Mouse (Mus musculus): ENCODE measurements around the gene Lrrc20.

Gene Lrrc20

DNA sequence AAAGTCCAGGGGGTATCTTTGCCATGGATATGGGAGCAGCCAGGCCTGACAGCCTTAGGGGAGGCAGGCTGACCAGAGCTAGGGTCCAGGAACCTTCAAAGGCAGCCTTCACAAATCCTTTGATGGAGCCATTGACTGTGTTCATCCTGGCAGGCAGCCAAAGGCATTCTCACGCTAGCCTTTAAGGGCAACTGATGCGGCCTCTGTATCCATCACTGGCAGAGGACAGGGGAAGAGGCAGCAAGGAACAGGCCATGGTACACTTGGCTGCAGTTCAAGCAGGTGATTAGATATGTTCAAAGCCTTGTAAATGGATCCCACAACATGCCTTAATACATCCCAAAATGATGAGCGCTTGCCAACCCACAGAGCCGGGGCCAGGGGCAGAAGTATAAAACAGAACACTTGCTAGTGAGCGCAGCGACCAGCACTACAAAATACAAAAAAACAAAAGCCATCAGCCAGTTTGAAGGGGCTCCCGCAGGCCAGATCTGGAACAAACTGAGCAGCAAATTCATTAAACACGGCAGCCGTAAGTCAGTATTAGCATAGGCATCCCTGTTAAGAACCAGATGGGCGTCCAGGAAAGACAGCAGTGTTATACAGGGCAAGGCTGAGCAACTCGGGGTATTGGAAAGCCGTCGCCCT, 100.6 kb downstream of the Lrrc20 start:
- POLR2A ChIA-PET: no interaction called here

DNA sequence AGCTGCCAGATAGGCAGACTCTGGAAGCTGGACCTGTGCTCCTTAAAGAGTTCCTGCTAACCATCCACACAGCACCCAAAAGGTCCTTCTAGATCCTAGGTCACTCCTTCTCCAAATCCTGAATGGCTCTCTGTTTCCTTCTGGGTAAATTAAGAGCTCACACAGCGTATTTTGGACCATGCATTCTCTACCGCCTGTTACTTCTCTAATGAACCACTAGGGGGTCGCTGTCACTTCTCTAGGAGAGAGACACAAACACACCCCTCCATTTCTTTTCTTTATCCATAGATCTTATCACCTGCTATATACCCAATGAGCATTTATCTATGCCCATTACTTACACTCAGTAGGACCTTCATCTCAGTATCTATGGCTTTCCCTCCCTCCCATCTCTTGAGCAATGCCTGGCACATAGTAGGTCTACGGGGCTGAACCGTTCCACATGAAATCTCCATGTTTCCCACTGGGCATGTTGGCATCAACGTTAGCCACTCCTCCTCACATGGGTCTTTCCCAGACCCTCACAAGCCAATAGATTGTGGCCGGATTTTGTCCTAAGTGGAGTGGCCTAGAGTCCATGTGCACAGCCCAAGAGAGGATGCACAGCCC, 111.7 kb downstream of the Lrrc20 start:
- POLR2A ChIA-PET: interaction anchor here in 3 of 4 experiments (0.6 to 1.6 kb wide), 7 partner anchors 12 to 62 kb away, joined by 3 to 7 read pairs (median 5); no protein-coding TSS in a partner anchor
- CTCF ChIA-PET: interaction anchor here (0.5 to 1.4 kb wide), 19 partner anchors 10 to 1690 kb away, joined by 3 to 13 read pairs (median 3); no protein-coding TSS in a partner anchor

More for the DNA sequence above, 100.6 kb downstream of the Lrrc20 start:
- CTCF ChIA-PET: no interaction called here

DNA sequence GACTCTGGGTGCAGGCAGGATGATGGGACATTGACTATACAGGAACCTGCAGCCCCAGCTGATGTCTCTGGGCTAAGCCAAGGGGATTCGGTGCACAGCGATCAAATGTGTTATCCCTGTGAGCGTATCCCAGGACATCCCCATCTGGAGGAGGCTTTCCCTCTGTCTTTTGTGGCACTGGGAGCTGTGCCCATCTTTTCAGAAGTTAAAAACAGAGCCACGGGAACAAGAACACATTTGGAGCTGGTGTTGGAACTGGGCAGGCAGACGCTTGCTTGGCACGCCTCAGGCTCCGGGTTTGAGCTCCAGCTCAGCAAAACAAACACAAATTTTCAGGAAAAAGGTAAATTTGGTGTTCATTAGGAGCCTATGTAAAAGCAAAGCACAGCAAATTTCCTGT, 122.4 kb downstream of the Lrrc20 start:
- ChIA-PET POLR2A (interaction anchor here in 2 of 4 experiments (0.6 to 0.7 kb wide), 3 partner anchors 14 to 106 kb away, joined by 3 to 4 read pairs (median 3); no protein-coding TSS in a partner anchor), CTCF (interaction anchor here in 3 of 4 experiments (0.5 to 1.5 kb wide), 8 partner anchors 11 to 382 kb away, joined by 3 to 5 read pairs (median 4); no protein-coding TSS in a partner anchor)

DNA sequence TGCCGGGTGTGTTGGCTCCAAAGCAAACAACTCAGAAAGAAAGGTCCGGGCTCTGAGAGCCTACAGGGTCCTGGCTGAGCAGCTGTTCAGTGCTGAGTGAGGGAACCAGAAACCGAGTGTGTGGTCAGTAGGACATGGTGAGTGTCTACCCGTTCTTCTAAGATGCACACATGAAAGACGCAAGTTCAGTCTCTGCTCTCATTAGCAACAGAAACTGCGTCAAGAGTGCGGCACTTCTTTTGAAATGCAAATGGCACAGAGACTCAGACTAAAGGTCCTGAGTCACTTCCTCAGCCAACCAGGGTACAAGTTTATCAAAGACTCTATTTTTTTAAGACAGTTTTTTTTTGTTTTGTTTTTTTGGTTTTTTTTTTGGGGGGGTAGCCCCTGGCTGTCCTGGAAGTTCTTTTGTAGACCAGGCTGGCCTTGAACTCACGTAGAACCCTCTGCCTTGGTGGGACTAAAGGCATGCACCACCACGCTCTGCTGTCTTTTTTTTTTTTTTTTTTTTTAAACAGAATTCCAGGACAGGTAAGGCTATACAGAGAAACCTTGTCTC, 124.0 kb downstream of the Lrrc20 start:
- POLR2A ChIA-PET: interaction anchor here in 2 of 4 experiments (0.7 to 1.8 kb wide), 8 partner anchors 8 to 344 kb away, joined by 3 to 8 read pairs (median 5); partner anchors contain the start of genes Ppa1 (in 1 of the 2) and Sar1a (in 1 of the 2)
- CTCF ChIA-PET: interaction anchor here (0.6 to 1.7 kb wide), 8 partner anchors 9 to 463 kb away, joined by 3 to 13 read pairs (median 4); no protein-coding TSS in a partner anchor

DNA sequence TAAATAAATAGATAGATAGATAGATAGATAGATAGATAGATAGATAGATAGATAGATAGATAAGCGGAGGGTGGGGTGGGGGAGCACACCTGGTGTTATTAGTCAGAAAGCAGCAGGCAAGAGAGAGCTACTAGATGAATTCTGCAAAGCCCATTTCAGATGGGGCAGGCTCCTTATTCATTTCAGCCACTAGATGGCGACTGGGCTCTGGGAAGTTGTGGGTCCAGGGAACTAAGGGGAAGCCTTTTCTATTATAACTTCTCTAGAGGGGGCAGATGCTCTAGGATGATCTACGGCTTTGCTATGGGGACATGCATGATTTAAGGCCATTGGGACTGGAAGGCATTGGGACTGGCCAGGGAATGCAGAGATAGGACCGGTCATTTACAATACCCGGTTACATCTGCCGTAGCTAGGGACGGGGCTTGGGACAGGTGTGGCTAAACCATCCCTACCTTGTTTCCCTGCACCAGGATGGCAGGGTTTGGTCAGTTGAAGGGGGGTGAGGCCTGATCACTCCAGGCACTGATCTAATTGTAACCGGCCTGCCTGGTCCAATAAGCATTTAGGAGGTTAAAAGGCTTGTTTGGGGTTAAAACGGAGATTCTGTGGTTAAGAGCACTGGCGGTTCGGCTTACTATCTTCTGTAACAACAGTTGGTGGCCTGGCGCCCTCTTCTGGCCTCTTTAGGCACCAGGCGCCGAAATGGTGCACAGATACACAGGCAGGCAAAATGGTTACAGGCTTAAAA, 126.9 kb downstream of the Lrrc20 start:
- ChIA-PET CTCF (interaction anchor here (0.5 to 2.9 kb wide), 69 partner anchors 9 to 736 kb away, joined by 3 to 60 read pairs (median 5); partner anchors contain the start of gene Lrrc20 (in 1 of the 4)), POLR2A (interaction anchor here in 3 of 4 experiments (0.6 to 1.4 kb wide), 9 partner anchors 9 to 999 kb away, joined by 3 to 7 read pairs (median 3); no protein-coding TSS in a partner anchor)

DNA sequence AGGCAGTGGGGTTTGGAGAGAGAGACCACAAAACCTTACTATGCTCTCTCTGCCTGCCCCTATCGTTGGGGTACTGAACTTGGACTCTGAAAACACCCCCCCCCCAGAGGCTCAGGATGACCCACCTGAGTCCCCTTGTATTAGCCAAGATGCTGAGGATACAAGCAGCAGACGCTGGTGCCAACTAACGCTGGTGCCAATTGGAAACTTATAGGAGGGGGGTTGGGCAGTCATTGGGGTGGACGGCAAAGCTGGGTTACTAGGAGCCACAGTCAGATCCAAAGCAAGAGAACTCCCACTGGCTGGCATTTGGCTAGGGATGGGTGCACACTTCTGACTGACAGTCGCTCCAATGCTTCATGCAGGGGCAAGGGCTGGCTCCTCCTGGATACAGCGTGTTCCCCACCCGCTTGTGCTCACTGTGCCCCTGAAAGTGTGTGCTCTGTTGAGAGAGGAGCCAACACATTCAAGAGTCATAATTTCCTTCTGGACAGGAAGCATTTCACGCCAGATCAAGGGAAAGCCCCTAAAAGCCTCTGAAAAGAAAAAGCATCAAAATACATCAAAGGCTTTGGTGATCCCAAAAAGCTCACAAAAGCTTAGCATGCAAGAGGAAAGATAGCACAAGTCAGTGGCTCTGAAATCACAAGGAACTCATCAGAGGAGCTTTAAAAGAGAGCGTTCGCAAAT, 128.9 kb downstream of the Lrrc20 start:
- POLR2A ChIA-PET: interaction anchor here in 1 of 4 experiments (1.1 to 1.5 kb wide), 3 partner anchors 11 to 158 kb away, joined by 3 to 4 read pairs (median 4); no protein-coding TSS in a partner anchor
- CTCF ChIA-PET: interaction anchor here (0.5 to 2.9 kb wide), 13 partner anchors 11 to 896 kb away, joined by 3 to 60 read pairs (median 4); partner anchors contain the start of gene Lrrc20 (in 1 of the 4)

DNA sequence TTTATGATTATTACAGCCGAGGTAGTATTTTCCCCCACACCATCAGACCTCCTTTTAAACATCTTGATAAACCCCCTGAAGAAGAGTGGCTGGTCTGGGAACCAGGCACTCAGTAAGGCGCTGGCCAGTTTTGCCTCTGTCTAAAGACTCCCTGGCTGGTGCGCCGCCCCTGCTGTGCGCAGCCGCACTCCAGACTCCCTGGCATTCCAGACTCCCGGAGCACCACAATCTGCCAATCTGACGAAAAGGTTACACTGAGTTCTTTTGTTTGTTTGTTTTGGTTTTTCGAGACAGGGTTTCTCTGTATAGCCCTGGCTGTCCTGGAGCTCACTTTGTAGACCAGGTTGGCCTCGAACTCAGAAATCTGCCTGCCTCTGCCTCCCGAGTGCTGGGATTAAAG, 129.8 kb downstream of the Lrrc20 start:
- ChIA-PET POLR2A (interaction anchor here in 2 of 4 experiments (1.2 to 1.5 kb wide), 2 partner anchors 12 to 158 kb away, joined by 3 read pairs; no protein-coding TSS in a partner anchor), CTCF (interaction anchor here (0.6 to 3.6 kb wide), 10 partner anchors 13 to 206 kb away, joined by 3 to 14 read pairs (median 6); no protein-coding TSS in a partner anchor)

DNA sequence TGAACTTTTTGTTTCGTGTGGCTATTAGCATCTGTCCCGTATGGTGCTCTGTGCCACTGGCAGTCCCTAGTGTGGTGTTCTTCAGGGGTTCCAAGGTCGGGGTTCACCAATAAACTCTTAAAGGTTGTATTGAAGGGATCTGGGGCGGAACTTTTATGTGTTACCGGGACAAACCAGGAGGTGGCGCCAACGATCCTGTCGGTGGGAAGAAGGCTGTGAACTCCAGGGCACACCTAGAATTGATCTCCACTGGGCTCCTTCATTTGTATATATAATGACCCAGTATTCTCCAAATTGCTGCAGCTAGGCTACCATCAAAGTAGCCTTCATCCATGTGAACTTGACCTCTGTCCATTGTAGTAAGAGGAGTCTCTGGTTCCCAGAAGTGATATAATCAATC, 130.2 kb downstream of the Lrrc20 start:
- POLR2A ChIA-PET: interaction anchor here in 2 of 4 experiments (0.6 to 1.5 kb wide), 4 partner anchors 12 to 158 kb away, joined by 3 to 4 read pairs (median 3); no protein-coding TSS in a partner anchor
- CTCF ChIA-PET: interaction anchor here in 3 of 4 experiments (0.7 to 3.6 kb wide), 10 partner anchors 13 to 206 kb away, joined by 3 to 14 read pairs (median 6); no protein-coding TSS in a partner anchor

DNA sequence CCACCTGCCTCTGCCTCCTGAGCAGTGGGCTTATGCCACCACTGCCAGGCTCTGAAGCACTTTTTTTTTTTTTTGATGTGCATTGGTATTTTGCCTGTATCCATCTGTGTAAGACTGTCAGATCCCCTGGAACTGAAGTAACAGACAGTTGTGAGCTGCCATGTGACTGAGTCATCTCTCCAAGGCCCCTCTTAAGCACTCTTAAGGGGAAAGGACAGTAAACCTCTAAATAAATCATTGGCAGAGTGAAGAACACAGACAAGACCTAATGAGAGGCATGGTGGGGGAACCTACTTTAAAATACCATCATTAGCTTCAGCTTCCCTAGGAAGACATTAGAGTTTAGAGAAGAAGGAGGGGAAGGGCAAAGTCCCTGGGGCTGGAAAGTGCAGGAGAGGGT, 132.6 kb downstream of the Lrrc20 start:
- ChIA-PET CTCF (interaction anchor here (0.6 to 3.6 kb wide), 7 partner anchors 11 to 1452 kb away, joined by 3 to 14 read pairs (median 7); partner anchors contain the start of gene Pbld1 (in 1 of the 4)), POLR2A (interaction anchor here in 2 of 4 experiments (1.5 to 2.5 kb wide), 2 partner anchors 15 to 19 kb away, joined by 3 to 5 read pairs; no protein-coding TSS in a partner anchor)

DNA sequence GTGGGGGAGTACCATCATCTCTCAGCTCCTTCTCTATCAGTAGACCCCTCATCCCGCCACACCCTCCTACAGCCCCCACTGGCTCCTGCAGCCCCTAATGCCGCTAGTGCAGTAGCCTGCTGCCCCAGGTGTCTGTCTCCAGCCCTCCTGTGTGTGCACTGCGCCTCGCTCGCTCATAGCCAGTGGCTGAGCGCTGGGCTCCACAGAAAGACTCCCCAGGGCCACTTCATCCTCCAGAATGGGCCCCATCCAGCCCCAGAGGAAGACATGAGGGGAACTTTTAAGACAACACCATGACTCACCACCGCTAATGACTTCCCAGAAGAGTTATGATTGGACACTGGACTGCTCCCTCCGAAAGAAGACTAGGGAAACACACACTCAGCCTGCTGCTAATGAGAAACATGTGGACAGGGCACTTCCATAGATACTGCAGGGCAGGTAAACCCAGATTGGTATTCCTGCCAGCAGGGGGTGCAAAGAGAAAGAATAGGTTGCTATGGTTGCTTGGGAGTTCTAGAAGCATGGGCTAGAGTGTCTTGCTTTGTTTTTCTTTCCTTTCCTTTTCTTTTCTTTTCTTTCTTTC, 135.1 kb downstream of the Lrrc20 start:
- CTCF ChIA-PET: interaction anchor here in 3 of 4 experiments (0.5 to 1.5 kb wide), 7 partner anchors 8 to 989 kb away, joined by 3 to 6 read pairs (median 4); no protein-coding TSS in a partner anchor
- POLR2A ChIA-PET: interaction anchor here in 1 of 4 experiments (1.4 kb wide), 1 partner anchor 38 kb away, joined by 4 read pairs; the partner anchor contains the start of gene Ppa1

DNA sequence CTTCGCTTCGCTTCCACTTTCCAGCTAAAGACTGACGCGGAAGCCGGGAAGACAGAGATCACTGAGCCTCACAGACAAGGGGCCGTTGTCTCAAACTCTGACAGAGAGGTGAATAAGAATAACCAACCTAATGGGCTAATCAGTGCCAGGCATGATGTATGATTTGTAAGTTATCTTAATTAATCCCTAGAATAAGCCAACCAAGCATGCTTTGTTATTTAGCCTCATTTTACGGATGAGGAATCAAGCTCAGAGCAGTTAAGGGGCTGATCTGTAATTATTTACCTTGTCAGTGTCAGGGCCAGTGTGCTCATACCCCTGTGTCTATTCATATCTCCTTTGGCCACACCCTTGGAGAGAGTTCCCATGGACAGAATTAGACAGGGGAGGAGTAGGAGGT, 138.7 kb downstream of the Lrrc20 start:
- POLR2A ChIA-PET: interaction anchor here in 3 of 4 experiments (1.0 to 1.5 kb wide), 4 partner anchors 9 to 139 kb away, joined by 3 to 4 read pairs (median 4); partner anchors contain the start of gene Lrrc20 (in 1 of the 3)

DNA sequence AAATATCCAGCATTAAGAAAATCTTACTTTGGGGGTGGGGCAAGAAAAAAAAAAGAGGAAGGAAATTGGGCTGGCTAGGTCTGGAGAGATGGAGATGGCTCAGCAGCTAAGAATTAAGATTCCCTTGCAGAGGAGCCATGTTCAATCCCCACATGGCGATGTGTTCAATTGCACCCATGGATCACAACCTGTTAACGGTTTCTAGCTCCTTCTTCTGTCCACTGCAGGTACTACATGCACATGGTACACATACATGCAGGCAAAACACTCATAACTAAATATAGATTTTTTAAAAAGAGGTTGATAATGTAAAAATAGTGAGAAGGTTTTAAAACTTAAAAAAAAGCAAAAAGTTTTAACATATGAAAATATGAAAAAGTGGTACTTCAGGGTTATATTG, 142.9 kb downstream of the Lrrc20 start:
- CTCF ChIA-PET: interaction anchor here (0.5 to 2.4 kb wide), 35 partner anchors 9 to 1252 kb away, joined by 3 to 19 read pairs (median 4); partner anchors contain the start of genes Adamts14 (in 1 of the 4), Lrrc20 (in 1 of the 4), Ppa1 (in 1 of the 4) and Sar1a (in 1 of the 4)

More for the DNA sequence above, 138.7 kb downstream of the Lrrc20 start:
- CTCF ChIA-PET: interaction anchor here in 2 of 4 experiments (1.2 to 1.6 kb wide), 2 partner anchors 9 to 214 kb away, joined by 3 to 10 read pairs; no protein-coding TSS in a partner anchor

DNA sequence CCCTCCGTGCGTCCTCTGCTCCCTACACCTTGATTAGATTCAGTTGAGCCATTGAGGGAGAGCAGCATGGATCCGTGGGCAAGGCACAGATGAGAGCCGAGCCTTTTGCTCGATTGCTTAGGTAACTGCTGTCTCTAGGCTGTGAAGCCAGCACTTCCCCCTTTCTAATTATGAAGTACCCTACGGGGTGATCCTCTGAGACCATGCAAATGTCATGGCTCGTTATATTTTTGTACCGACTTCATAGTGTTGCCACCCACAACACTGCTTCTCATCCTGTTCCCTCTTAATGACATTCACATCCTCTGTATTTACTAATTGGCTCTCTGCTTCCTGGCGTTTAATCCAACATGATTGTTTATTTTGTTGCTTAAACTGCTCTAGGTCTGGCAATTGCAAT, 146.1 kb downstream of the Lrrc20 start:
- CTCF ChIA-PET: interaction anchor here in 2 of 4 experiments (1.0 to 3.4 kb wide), 2 partner anchors 129 to 155 kb away, joined by 4 to 27 read pairs; no protein-coding TSS in a partner anchor
- POLR2A ChIA-PET: interaction anchor here in 3 of 4 experiments (0.6 to 8.1 kb wide), 3 partner anchors 25 to 548 kb away, joined by 3 to 136 read pairs (median 50); partner anchors contain the start of gene Ppa1 (in 2 of the 3)

More for the DNA sequence above, 142.9 kb downstream of the Lrrc20 start:
- POLR2A ChIA-PET: interaction anchor here in 2 of 4 experiments (0.5 to 1.8 kb wide), 9 partner anchors 8 to 290 kb away, joined by 3 to 5 read pairs (median 4); partner anchors contain the start of genes Nodal (in 1 of the 2), Ppa1 (in 1 of the 2) and Sar1a (in 1 of the 2)

DNA sequence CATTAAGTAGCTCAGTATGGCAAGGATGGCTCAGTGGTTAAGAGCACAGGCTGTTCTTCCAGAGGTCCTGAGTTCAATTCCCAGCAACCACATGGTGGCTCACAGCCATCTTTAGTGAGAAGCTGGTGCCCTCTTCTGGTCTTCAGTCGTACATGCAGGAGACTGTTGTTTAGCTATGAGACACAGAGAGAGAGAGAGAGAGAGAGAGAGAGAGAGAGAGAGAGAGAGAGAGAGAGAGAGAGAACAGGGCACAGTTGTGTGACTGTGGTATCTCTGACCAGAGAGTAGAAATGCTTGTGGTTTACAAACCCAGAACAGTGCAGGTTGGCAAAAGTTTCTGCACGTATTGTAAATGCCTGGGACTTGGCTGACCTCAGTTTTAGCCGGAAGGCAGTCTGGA, 148.3 kb downstream of the Lrrc20 start:
- POLR2A ChIA-PET: interaction anchor here in 3 of 4 experiments (0.5 to 8.1 kb wide), 18 partner anchors 9 to 762 kb away, joined by 3 to 136 read pairs (median 4); partner anchors contain the start of genes Lrrc20 (in 2 of the 3), Ppa1 (in 2 of the 3), Eif4ebp2 (in 1 of the 3) and Nodal (in 1 of the 3)
- CTCF ChIA-PET: interaction anchor here (0.5 to 3.4 kb wide), 52 partner anchors 8 to 424 kb away, joined by 3 to 27 read pairs (median 4); partner anchors contain the start of genes Aifm2 (in 1 of the 4), Lrrc20 (in 1 of the 4) and Nodal (in 1 of the 4)

DNA sequence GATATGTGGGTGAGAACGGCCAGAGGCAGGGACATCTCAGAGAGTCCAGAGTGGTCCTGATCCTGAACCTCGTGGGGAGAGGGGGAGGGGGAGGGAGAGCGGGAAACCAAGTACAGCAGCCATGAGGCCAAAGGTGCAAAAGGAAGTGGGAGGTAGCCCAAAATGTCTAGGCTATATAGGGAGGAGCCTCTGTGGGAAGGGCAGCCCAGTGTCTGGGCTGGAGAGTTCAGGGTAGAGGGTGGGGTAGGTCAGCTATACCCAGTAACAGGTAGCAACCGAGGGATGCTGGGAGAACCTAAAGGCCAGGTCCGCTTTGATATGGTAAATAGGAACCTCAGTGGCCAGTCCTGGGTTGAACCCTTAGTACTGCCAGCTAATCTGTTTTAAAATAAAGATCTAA, 149.2 kb downstream of the Lrrc20 start:
- CTCF ChIA-PET: interaction anchor here (0.5 to 3.4 kb wide), 15 partner anchors 9 to 384 kb away, joined by 3 to 27 read pairs (median 4); no protein-coding TSS in a partner anchor
- POLR2A ChIA-PET: interaction anchor here in 3 of 4 experiments (0.5 to 8.1 kb wide), 14 partner anchors 10 to 288 kb away, joined by 3 to 136 read pairs (median 3); partner anchors contain the start of genes Ppa1 (in 3 of the 3), Eif4ebp2 (in 1 of the 3), Lrrc20 (in 1 of the 3) and Sar1a (in 1 of the 3)

Measured in embryonic stem cell, embryonic (primary cell).